Mouse (Mus musculus) intestine, embryonic 15.5 days (tissue): ENCODE data around the gene Arhgap27. TPM values are rescaled to one million over a fixed set of nuclear protein-coding genes. Genes with fewer than 3 reads are reported as not detected.

Experiments
- ATAC-seq: fragments of 200-750 bp; cut with Nextera tagmentation; 2 replicates; pipeline ENCODE4 v1.8.0; 2017; ENCODE audit warnings: moderate TSS enrichment, moderate library complexity
- H3K27ac ChIP-seq: fragments of 300-500 bp; sonication (generic); 2 replicates; pipeline ENCODE4 v1.5.1; 2015; ENCODE audit warnings: mild to moderate bottlenecking, inconsistent platforms
- H3K27me3 ChIP-seq: fragments of 300-500 bp; sonication (generic); replicated peaks from 2 replicates; pipeline ENCODE4 v1.6.1; 2015; ENCODE audit warnings: inconsistent platforms
- H3K36me3 ChIP-seq: fragments of 300-500 bp; sonication (generic); 2 replicates; pipeline ENCODE4 v1.6.1; 2015; ENCODE audit warnings: inconsistent platforms
- H3K4me1 ChIP-seq: fragments of 300-500 bp; sonication (generic); replicated peaks from 2 replicates; pipeline ENCODE4 v1.6.1; 2015; ENCODE audit warnings: inconsistent platforms
- H3K4me2 ChIP-seq: fragments of 300-500 bp; sonication (generic); replicated peaks from 2 replicates; pipeline ENCODE4 v1.6.1; 2015; ENCODE audit warnings: mild to moderate bottlenecking, inconsistent platforms
- H3K4me3 ChIP-seq: fragments of 300-500 bp; sonication (generic); replicated peaks from 2 replicates; pipeline ENCODE4 v1.5.1; 2015; ENCODE audit warnings: inconsistent platforms
- H3K9ac ChIP-seq: fragments of 300-500 bp; sonication (generic); 2 replicates; pipeline ENCODE4 v1.6.1; 2015; ENCODE audit warnings: inconsistent platforms
- H3K9me3 ChIP-seq: fragments of 300-500 bp; sonication (generic); 2 replicates; pipeline ENCODE4 v1.6.1; 2016; ENCODE audit warnings: inconsistent platforms
- WGBS: fragments of 180-500 bp; shearing (Covaris S2); methylation state at CpG from one replicate; pipeline ENCODE4 v1.1.7; 2015; 5-methylcytosine and 5-hydroxymethylcytosine counted together
- polyA plus RNA-seq: library from polyadenylated mRNA; unstranded; fragments of >200 nt; fragmentation: Nextera tagmentation; extraction: Ambion mirVana; gene quantifications from 2 replicates; pipeline ENCODE4 v1.2.1, GENCODE M21; 2015

Arhgap27 gene
- polyA plus RNA-seq, 1 experiment from 2014 or later: 33.0 TPM

GRCm38 (mm10) chr11:103378341-103378740 is 14.8 kb upstream of the Arhgap27 start:
- Histone ChIP-seq H3K27ac (no peak overlapping the region), H3K9ac (no peak overlapping the region)
- no peak for ATAC-seq

GRCm38 (mm10) chr11:103375772-103376171 is 12.3 kb upstream of the Arhgap27 start:
- WGBS: 82% methylated on average over 5 of the region's 5 CpGs
- H3K36me3 ChIP-seq: peaks cover 8% of the 10 kb centered on the region; the same call in 1 of the 2 replicates

More at GRCm38 (mm10) chr11:103378341-103378740, 14.8 kb upstream of the Arhgap27 start:
- peaks cover 8% of the 10 kb centered on the region; the same call in 1 of the 2 replicates for H3K36me3 ChIP-seq
- 88% methylated on average over 6 of the region's 6 CpGs for WGBS
- no peak overlapping the region for H3K4me2 ChIP-seq
- peaks cover 8% of the 10 kb centered on the region; the same call in 1 of the 2 replicates for H3K4me1 ChIP-seq
- H3K27me3 ChIP-seq: no peaks in the 10 kb centered on the region
- no peak overlapping the region for H3K4me3 ChIP-seq
- no peaks in the 10 kb centered on the region for H3K9me3 ChIP-seq

DNA sequence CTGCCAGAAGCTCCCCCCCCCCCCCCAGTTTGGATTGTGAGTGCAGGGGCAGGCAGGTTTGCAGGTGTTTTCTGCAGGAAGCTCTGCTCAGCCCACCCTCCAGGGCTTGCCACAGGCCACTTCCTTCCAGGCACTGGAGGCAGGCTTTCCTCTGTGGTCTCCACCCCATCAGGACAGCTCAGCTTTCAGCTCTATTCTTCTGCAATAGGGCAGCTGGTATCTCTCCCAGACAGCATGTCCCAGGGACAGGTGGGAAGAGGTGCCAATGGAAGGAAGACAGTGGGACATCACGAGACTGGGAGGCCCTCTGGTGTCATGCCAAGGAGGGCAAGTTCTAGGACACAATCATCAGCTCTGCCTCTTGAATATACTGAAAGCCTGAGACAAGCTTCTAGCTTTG is 11.8 kb upstream of the Arhgap27 start:
- Histone ChIP-seq H3K4me3 (no peak overlapping the region), H3K36me3 (peaks cover 8% of the 10 kb centered on the region; the same call in 1 of the 2 replicates), H3K9me3 (no peaks in the 10 kb centered on the region), H3K27me3 (no peaks in the 10 kb centered on the region), H3K4me1 (no peaks in the 10 kb centered on the region), H3K4me2 (no peak overlapping the region), H3K27ac (no peak overlapping the region), H3K9ac (no peak overlapping the region)
- 82% methylated on average over 1 of the region's 1 CpGs for WGBS
- no peak for ATAC-seq

More at GRCm38 (mm10) chr11:103375772-103376171, 12.3 kb upstream of the Arhgap27 start:
- ATAC-seq: no peak
- H3K9me3 ChIP-seq: no peaks in the 10 kb centered on the region
- H3K27ac ChIP-seq: no peak overlapping the region
- H3K4me1 ChIP-seq: no peaks in the 10 kb centered on the region
- H3K27me3 ChIP-seq: no peaks in the 10 kb centered on the region
- H3K4me2 ChIP-seq: no peak overlapping the region
- no peak overlapping the region for H3K9ac ChIP-seq
- H3K4me3 ChIP-seq: no peak overlapping the region

DNA sequence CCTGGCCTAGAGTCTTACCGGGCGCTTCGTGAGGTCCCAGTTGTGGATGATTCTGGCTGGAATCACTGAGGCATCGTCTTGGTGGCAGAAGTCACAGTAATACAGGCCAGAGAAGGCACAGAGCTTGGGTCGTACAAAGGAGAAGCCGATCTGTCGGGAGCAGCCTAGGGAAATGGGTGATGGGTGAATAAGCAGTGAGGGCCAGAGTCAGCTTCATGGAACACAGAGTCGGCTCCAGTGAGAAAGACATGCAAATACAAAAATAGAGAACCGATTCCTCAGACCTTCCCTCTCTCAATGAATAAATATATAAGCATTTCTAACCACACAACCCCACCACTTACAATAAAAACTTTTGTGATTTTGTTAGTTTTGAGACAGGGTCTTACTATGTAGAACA is 10.4 kb upstream of the Arhgap27 start:
- H3K4me2 ChIP-seq: no peak overlapping the region
- no peak overlapping the region for H3K9ac ChIP-seq
- no peaks in the 10 kb centered on the region for H3K27me3 ChIP-seq
- WGBS: 94% methylated on average over 9 of the region's 9 CpGs
- ATAC-seq: no peak
- H3K9me3 ChIP-seq: no peaks in the 10 kb centered on the region
- H3K4me3 ChIP-seq: no peak overlapping the region
- H3K36me3 ChIP-seq: peaks cover 8% of the 10 kb centered on the region; the same call in 1 of the 2 replicates
- H3K4me1 ChIP-seq: no peaks in the 10 kb centered on the region
- H3K27ac ChIP-seq: no peak overlapping the region

DNA sequence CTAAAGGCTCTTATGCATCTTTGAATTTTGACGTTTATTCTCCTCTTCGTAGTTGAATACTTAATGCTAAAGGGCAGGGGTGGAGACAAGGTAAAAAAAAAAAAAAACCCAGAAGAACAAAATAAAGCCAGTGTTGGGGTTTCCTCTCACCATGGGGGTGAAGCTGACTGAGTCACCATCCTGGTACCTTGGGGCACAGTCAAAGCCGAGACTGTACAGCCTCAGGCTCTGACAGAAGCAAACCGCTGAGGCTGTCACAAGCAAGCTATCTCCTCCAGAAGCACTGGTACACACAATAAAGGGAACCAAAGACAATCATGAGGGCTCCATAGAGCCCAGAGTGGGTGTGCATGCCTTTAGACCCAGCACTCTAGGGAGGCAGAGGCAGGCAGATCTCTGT is 9.1 kb upstream of the Arhgap27 start:
- Histone ChIP-seq H3K36me3 (peaks cover 8% of the 10 kb centered on the region; the same call in 1 of the 2 replicates), H3K27ac (no peak overlapping the region), H3K4me2 (no peak overlapping the region), H3K27me3 (no peaks in the 10 kb centered on the region), H3K4me3 (no peak overlapping the region), H3K4me1 (no peaks in the 10 kb centered on the region), H3K9me3 (no peaks in the 10 kb centered on the region), H3K9ac (no peak overlapping the region)
- no peak for ATAC-seq
- WGBS: 89% methylated on average over 4 of the region's 4 CpGs

- no peak overlapping the region for H3K4me3 ChIP-seq
- no peak for ATAC-seq
- 73% methylated on average over 3 of the region's 3 CpGs for WGBS
Observed at GRCm38 (mm10) chr11:103372068-103372467, 8.6 kb upstream of the Arhgap27 start.

GRCm38 (mm10) chr11:103371222-103371539 is 7.7 kb upstream of the Arhgap27 start:
- Histone ChIP-seq H3K4me3 (no peak overlapping the region), H3K27ac (no peak overlapping the region), H3K27me3 (no peaks in the 10 kb centered on the region), H3K9ac (no peak overlapping the region), H3K9me3 (no peaks in the 10 kb centered on the region), H3K4me2 (no peak overlapping the region), H3K4me1 (no peaks in the 10 kb centered on the region), H3K36me3 (no peaks in the 10 kb centered on the region)
- WGBS: 67% methylated on average over 3 of the region's 3 CpGs
- peak; percentile 42 for ATAC-seq

More at GRCm38 (mm10) chr11:103372068-103372467, 8.6 kb upstream of the Arhgap27 start:
- H3K4me1 ChIP-seq: no peaks in the 10 kb centered on the region
- no peaks in the 10 kb centered on the region for H3K9me3 ChIP-seq
- H3K4me2 ChIP-seq: no peak overlapping the region
- no peaks in the 10 kb centered on the region for H3K27me3 ChIP-seq
- H3K36me3 ChIP-seq: peaks cover 5% of the 10 kb centered on the region; the same call in 1 of the 2 replicates
- H3K9ac ChIP-seq: no peak overlapping the region
- H3K27ac ChIP-seq: no peak overlapping the region; the same call in 1 of the 2 replicates

DNA sequence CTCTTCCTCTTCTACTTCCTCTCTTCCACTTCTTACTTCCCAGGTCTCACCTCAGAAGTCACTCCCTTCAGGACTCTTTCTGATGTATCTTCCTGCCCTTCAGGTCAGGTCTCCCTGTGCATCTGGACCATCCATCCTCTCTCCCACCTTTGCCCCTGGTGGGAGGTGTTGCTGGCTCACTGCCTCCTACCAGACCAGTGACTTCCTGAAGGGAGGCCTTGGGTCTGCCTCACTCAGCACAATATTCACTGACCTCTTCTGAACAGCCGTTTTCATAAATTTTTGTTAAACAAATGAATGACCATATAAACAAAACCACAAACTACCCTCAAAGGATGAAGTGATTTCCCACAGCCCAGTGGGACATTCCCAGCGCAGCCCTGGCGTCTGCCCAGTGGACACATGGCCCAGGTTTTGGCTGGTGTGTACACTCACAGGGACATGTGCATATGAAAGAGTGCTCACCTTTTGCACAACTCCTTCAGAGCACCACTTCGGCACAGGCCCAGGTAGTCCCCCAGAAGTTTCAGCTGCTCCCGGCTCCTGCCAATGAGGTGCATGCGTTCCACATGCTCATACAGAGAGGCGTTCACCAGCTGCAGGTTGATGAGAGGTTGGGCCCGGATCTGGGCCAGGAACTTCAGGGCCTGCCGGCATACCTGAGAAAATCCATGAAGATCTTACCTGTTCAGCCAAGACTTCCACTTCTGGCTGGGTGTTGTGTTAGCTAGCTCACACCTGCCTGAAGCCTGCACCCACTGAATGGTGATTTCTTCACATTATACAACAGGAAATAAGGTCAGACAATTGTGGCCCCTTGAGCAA is 7.1 kb upstream of the Arhgap27 start:
- Histone ChIP-seq H3K4me1 (no peaks in the 10 kb centered on the region), H3K27ac (no peak overlapping the region; the same call in 1 of the 2 replicates), H3K4me3 (no peak overlapping the region), H3K9me3 (no peaks in the 10 kb centered on the region), H3K36me3 (no peaks in the 10 kb centered on the region), H3K4me2 (no peak overlapping the region), H3K9ac (no peak overlapping the region), H3K27me3 (no peaks in the 10 kb centered on the region)
- WGBS: 83% methylated on average over 9 of the region's 9 CpGs
- 0 out of 2 replicates have a peak, but pooled peaks have one; percentile 2 for ATAC-seq

- Histone ChIP-seq H3K9ac (no peak overlapping the region), H3K4me2 (no peak overlapping the region), H3K4me3 (no peak overlapping the region), H3K36me3 (no peaks in the 10 kb centered on the region), H3K27ac (no peak overlapping the region), H3K27me3 (peaks cover 20% of the 10 kb centered on the region), H3K4me1 (peaks cover 33% of the 10 kb centered on the region), H3K9me3 (no peaks in the 10 kb centered on the region)
- no peak for ATAC-seq
- 86% methylated on average over 4 of the region's 4 CpGs for WGBS
Observed at GRCm38 (mm10) chr11:103365530-103365929, 2.0 kb upstream of the Arhgap27 start.

DNA sequence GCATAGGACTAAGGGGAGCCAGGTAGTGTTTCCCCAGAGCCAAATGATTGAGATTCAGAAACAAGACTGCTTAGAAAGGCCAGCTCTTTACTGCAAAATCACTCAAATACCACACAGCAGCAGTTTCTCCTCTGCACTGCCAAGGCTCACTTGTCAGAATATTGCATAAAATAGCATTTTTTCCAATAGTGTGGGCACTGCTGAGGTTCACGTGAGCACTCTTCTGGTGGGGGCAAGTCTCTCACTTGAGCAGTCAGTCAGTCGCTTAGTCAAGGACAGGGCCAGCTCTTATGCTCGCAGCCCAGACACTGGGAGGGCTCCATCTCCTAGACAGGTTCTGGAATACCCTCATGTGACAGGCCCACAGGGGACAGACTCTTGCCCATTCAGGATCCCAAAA is 1.5 kb upstream of the Arhgap27 start:
- H3K27me3 ChIP-seq: peaks cover 20% of the 10 kb centered on the region
- H3K4me3 ChIP-seq: no peak overlapping the region
- no peaks in the 10 kb centered on the region for H3K36me3 ChIP-seq
- H3K9ac ChIP-seq: no peak overlapping the region
- WGBS: 83% methylated on average over 3 of the region's 3 CpGs
- no peak overlapping the region for H3K27ac ChIP-seq
- H3K4me1 ChIP-seq: peaks cover 35% of the 10 kb centered on the region
- no peak overlapping the region for H3K4me2 ChIP-seq
- no peaks in the 10 kb centered on the region for H3K9me3 ChIP-seq
- no peak for ATAC-seq

DNA sequence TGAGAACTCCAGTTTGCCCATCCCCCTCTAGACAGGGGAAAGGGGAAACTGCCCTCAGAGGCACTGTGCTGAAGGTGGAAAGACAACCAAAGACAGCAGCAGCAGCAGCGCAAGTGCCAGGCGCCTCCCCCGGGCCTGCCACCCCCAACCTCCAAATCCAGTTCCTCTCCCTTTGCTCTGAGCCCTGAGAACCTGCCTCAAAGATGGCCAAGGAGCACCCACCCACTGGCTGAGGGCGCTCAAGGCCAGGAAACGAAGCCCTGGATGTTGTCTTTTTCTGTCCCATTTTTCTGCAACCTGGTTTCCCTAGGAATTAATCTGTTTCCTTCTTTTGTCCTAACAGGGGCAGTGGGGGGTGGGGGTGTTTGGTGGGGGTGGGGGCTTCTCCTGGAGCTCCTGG is 843 bp upstream of the Arhgap27 start:
- H3K9ac ChIP-seq: no peak overlapping the region
- H3K9me3 ChIP-seq: no peaks in the 10 kb centered on the region
- H3K27me3 ChIP-seq: peaks cover 22% of the 10 kb centered on the region
- ATAC-seq: no peak
- H3K4me3 ChIP-seq: no peak overlapping the region
- H3K36me3 ChIP-seq: no peaks in the 10 kb centered on the region
- no peak overlapping the region for H3K27ac ChIP-seq
- H3K4me1 ChIP-seq: peaks cover 37% of the 10 kb centered on the region
- no peak overlapping the region for H3K4me2 ChIP-seq
- 57% methylated on average over 5 of the region's 5 CpGs for WGBS

- no peaks in the 10 kb centered on the region for H3K36me3 ChIP-seq
- H3K9me3 ChIP-seq: no peaks in the 10 kb centered on the region
- ATAC-seq: peak; percentile 31
- peak overlapping the region; percentile 71 for H3K27ac ChIP-seq
- peaks cover 51% of the 10 kb centered on the region for H3K4me1 ChIP-seq
- H3K4me3 ChIP-seq: peak overlapping the region; percentile 47
- H3K27me3 ChIP-seq: peaks cover 28% of the 10 kb centered on the region
- peak overlapping the region; percentile 90 for H3K4me2 ChIP-seq
- WGBS: under 1% methylated on average over 33 of the region's 33 CpGs
- H3K9ac ChIP-seq: peak overlapping the region; percentile 56
Observed at GRCm38 (mm10) chr11:103362521-103363181, 841 bp downstream of the Arhgap27 start.
